Mouse (Mus musculus): ENCODE measurements around the gene Ankrd61. TPM values are rescaled to one million over a fixed set of nuclear protein-coding genes. Genes with fewer than 3 reads are reported as not detected.

The Ankrd61 gene
- polyA plus RNA-seq, 1 experiment from 2014 or later, result 0.51 TPM

GRCm38 (mm10) chr5:143924781-143925452, 27.4 kb upstream of the Ankrd61 start:
- ATAC-seq (ENCODE audit: insufficient number of reproducible peaks, low FRiP score, low TSS enrichment, low read depth), result no peak
- no peaks in the 10 kb centered on the region; the same call in 1 of the 2 replicates for H3K4me1 ChIP-seq
- H3K4me3 ChIP-seq, result no peak overlapping the region
- H3K36me3 ChIP-seq, result peaks cover 82% of the 10 kb centered on the region
- H3K4me2 ChIP-seq, result no peak overlapping the region
- H3K9ac ChIP-seq, result no peak overlapping the region
- no peaks in the 10 kb centered on the region for H3K27me3 ChIP-seq
- WGBS, result 89% methylated on average over 6 of the region's 6 CpGs
- H3K9me3 ChIP-seq, result no peaks in the 10 kb centered on the region
- no peak overlapping the region for H3K27ac ChIP-seq

GRCm38 (mm10) chr5:143918120-143918519, 20.6 kb upstream of the Ankrd61 start:
- H3K36me3 ChIP-seq, result peaks cover 70% of the 10 kb centered on the region
- no peaks in the 10 kb centered on the region for H3K4me1 ChIP-seq
- no peak for ATAC-seq (ENCODE audit: insufficient number of reproducible peaks, low FRiP score, low TSS enrichment, low read depth)
- H3K4me2 ChIP-seq, result no peak overlapping the region
- H3K9ac ChIP-seq, result no peak overlapping the region
- WGBS, result 89% methylated on average over 3 of the region's 3 CpGs
- H3K4me3 ChIP-seq, result no peak overlapping the region
- no peaks in the 10 kb centered on the region for H3K27me3 ChIP-seq
- no peaks in the 10 kb centered on the region for H3K9me3 ChIP-seq
- no peak overlapping the region for H3K27ac ChIP-seq

- Histone ChIP-seq H3K4me1 (no peaks in the 10 kb centered on the region), H3K9ac (no peak overlapping the region), H3K27me3 (no peaks in the 10 kb centered on the region), H3K4me3 (no peak overlapping the region), H3K36me3 (peaks cover 63% of the 10 kb centered on the region), H3K9me3 (no peaks in the 10 kb centered on the region), H3K27ac (no peak overlapping the region), H3K4me2 (no peak overlapping the region)
- 43% methylated on average over 5 of the region's 5 CpGs for WGBS
- no peak for ATAC-seq (ENCODE audit: insufficient number of reproducible peaks, low FRiP score, low TSS enrichment, low read depth)
Measured at GRCm38 (mm10) chr5:143917418-143917817, 19.9 kb upstream of the Ankrd61 start.

- H3K27ac ChIP-seq, result no peak overlapping the region
- no peak overlapping the region for H3K4me3 ChIP-seq
- no peak for ATAC-seq (ENCODE audit: insufficient number of reproducible peaks, low FRiP score, low TSS enrichment, low read depth)
- no peaks in the 10 kb centered on the region for H3K9me3 ChIP-seq
- peaks cover under 1% of the 10 kb centered on the region; the same call in 1 of the 2 replicates for H3K4me1 ChIP-seq
- H3K36me3 ChIP-seq, result peaks cover 55% of the 10 kb centered on the region
- no peak overlapping the region for H3K9ac ChIP-seq
- H3K27me3 ChIP-seq, result no peaks in the 10 kb centered on the region
- 91% methylated on average over 9 of the region's 9 CpGs for WGBS
- H3K4me2 ChIP-seq, result no peak overlapping the region
Measured at GRCm38 (mm10) chr5:143916221-143916620, 18.7 kb upstream of the Ankrd61 start.

GRCm38 (mm10) chr5:143909417-143910400, 12.2 kb upstream of the Ankrd61 start, which contains the start of the genes Aimp2 and Pms2:
Gene Aimp2, minus strand, starts transcription at chr5:143909847.
Gene Pms2, plus strand, starts transcription at chr5:143909964.
- H3K9me3 ChIP-seq, result no peaks in the 10 kb centered on the region
- peaks cover 25% of the 10 kb centered on the region for H3K4me1 ChIP-seq
- H3K27me3 ChIP-seq, result no peaks in the 10 kb centered on the region
- peak within 1 kb of the TSS; percentile 69 for H3K4me3 ChIP-seq
- WGBS, result under 1% methylated on average over 70 of the region's 70 CpGs
- H3K27ac ChIP-seq, result peak within 1 kb of the TSS; percentile 92
- peak; percentile 98 for ATAC-seq (ENCODE audit: insufficient number of reproducible peaks, low FRiP score, low TSS enrichment, low read depth)
- H3K9ac ChIP-seq, result peak within 1 kb of the TSS; percentile 48
- peaks cover 23% of the 10 kb centered on the region for H3K36me3 ChIP-seq
- peak within 1 kb of the TSS; percentile 59 for H3K4me2 ChIP-seq

- peak overlapping the region; percentile 69 for H3K4me3 ChIP-seq
- 1% methylated on average over 9 of the region's 9 CpGs for WGBS
- peaks cover 26% of the 10 kb centered on the region for H3K36me3 ChIP-seq
- ATAC-seq (ENCODE audit: insufficient number of reproducible peaks, low FRiP score, low TSS enrichment, low read depth), result no peak
- H3K4me2 ChIP-seq, result peak overlapping the region; percentile 59
- H3K4me1 ChIP-seq, result peaks cover 25% of the 10 kb centered on the region
- no peaks in the 10 kb centered on the region for H3K9me3 ChIP-seq
- peak overlapping the region; percentile 92 for H3K27ac ChIP-seq
- peak overlapping the region; percentile 48 for H3K9ac ChIP-seq
- no peaks in the 10 kb centered on the region for H3K27me3 ChIP-seq
Measured at GRCm38 (mm10) chr5:143908926-143909325, 11.4 kb upstream of the Ankrd61 start.

- no peak overlapping the region for H3K9ac ChIP-seq
- no peak overlapping the region for H3K4me2 ChIP-seq
- peaks cover 25% of the 10 kb centered on the region for H3K4me1 ChIP-seq
- H3K9me3 ChIP-seq, result no peaks in the 10 kb centered on the region
- no peak for ATAC-seq (ENCODE audit: insufficient number of reproducible peaks, low FRiP score, low TSS enrichment, low read depth)
- no peak overlapping the region for H3K4me3 ChIP-seq
- H3K36me3 ChIP-seq, result peaks cover 45% of the 10 kb centered on the region
- no peaks in the 10 kb centered on the region for H3K27me3 ChIP-seq
- 83% methylated on average over 8 of the region's 8 CpGs for WGBS
- H3K27ac ChIP-seq, result no peak overlapping the region
Measured at GRCm38 (mm10) chr5:143906429-143906828, 8.9 kb upstream of the Ankrd61 start.

- no peak overlapping the region for H3K27ac ChIP-seq
- 90% methylated on average over 4 of the region's 4 CpGs for WGBS
- peaks cover 13% of the 10 kb centered on the region for H3K4me1 ChIP-seq
- H3K9ac ChIP-seq, result no peak overlapping the region
- H3K27me3 ChIP-seq, result no peaks in the 10 kb centered on the region
- ATAC-seq (ENCODE audit: insufficient number of reproducible peaks, low FRiP score, low TSS enrichment, low read depth), result no peak
- no peaks in the 10 kb centered on the region for H3K9me3 ChIP-seq
- H3K4me3 ChIP-seq, result no peak overlapping the region
- no peak overlapping the region for H3K4me2 ChIP-seq
- H3K36me3 ChIP-seq, result peaks cover 69% of the 10 kb centered on the region
Measured at GRCm38 (mm10) chr5:143903813-143904212, 6.3 kb upstream of the Ankrd61 start.

- no peak overlapping the region for H3K9ac ChIP-seq
- no peaks in the 10 kb centered on the region for H3K4me1 ChIP-seq
- H3K4me3 ChIP-seq, result no peak overlapping the region
- H3K9me3 ChIP-seq, result no peaks in the 10 kb centered on the region
- no peak for ATAC-seq (ENCODE audit: insufficient number of reproducible peaks, low FRiP score, low TSS enrichment, low read depth)
- peaks cover 85% of the 10 kb centered on the region for H3K36me3 ChIP-seq
- no peak overlapping the region for H3K4me2 ChIP-seq
- H3K27me3 ChIP-seq, result no peaks in the 10 kb centered on the region
- 90% methylated on average over 3 of the region's 3 CpGs for WGBS
- H3K27ac ChIP-seq, result no peak overlapping the region
Measured at GRCm38 (mm10) chr5:143902111-143902510, 4.6 kb upstream of the Ankrd61 start.

GRCm38 (mm10) chr5:143893396-143893795, 4.1 kb downstream of the Ankrd61 start:
- peaks cover 53% of the 10 kb centered on the region for H3K36me3 ChIP-seq
- no peaks in the 10 kb centered on the region for H3K27me3 ChIP-seq
- 65% methylated on average over 5 of the region's 5 CpGs for WGBS
- no peaks in the 10 kb centered on the region for H3K9me3 ChIP-seq
- H3K4me2 ChIP-seq, result no peak overlapping the region
- no peak overlapping the region for H3K9ac ChIP-seq
- H3K4me1 ChIP-seq, result no peaks in the 10 kb centered on the region
- no peak overlapping the region for H3K4me3 ChIP-seq
- ATAC-seq (ENCODE audit: insufficient number of reproducible peaks, low FRiP score, low TSS enrichment, low read depth), result no peak
- no peak overlapping the region for H3K27ac ChIP-seq

- WGBS, result 76% methylated on average over 9 of the region's 9 CpGs
- H3K4me2 ChIP-seq, result no peak overlapping the region
- no peak overlapping the region for H3K27ac ChIP-seq
- no peak overlapping the region for H3K9ac ChIP-seq
- no peaks in the 10 kb centered on the region for H3K4me1 ChIP-seq
- no peaks in the 10 kb centered on the region for H3K9me3 ChIP-seq
- no peak for ATAC-seq (ENCODE audit: insufficient number of reproducible peaks, low FRiP score, low TSS enrichment, low read depth)
- H3K27me3 ChIP-seq, result no peaks in the 10 kb centered on the region
- H3K4me3 ChIP-seq, result no peak overlapping the region
- H3K36me3 ChIP-seq, result peaks cover 53% of the 10 kb centered on the region
Measured at GRCm38 (mm10) chr5:143892255-143892886, 5.1 kb downstream of the Ankrd61 start.
